Mouse (Mus musculus) testis, adult 2 months (tissue): ENCODE results near the gene Nckap5.

Experiments used
- CTCF ChIP-seq: fragments of 200-500 bp; IDR thresholded peaks from 2 replicates; pipeline ENCODE4 v1.5.1; 2012; ENCODE audit warnings: low read depth, mild to moderate bottlenecking, inconsistent platforms, low read length, moderate library complexity; ENCODE audit not compliant: control insufficient read depth, insufficient read depth, insufficient replicate concordance
- POLR2A ChIP-seq: fragments of 200-500 bp; IDR thresholded peaks from 2 replicates; pipeline ENCODE4 v1.6.1; 2012; ENCODE audit warnings: low read depth, mild to moderate bottlenecking, inconsistent platforms, low read length, moderate library complexity; ENCODE audit not compliant: control insufficient read depth

DNA sequence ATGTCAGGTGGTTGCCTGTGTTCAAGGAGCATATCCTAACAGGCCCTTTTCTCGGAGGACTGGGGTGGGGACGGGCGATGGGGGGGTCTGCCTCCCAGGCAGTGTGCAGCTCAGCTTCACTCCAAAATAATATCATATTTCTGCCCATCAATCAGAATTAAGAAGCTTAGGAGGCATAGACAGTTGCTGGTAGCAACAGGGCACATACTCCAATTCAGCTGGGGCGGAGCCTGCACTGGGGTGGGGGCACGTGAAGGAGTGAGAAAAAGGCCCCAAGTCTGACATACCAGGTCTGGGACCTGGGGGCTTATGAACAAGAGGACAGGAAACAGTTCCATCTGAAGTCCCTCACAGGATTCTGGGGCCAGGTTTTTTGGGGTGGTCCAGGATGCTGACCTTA lies 339.2 kb downstream of the Nckap5 start:
- TF ChIP-seq CTCF (no peak), POLR2A (no peak)
